Comparison of ENCODE assay signal across 19 mouse cellular contexts in the genomic region with DNA sequence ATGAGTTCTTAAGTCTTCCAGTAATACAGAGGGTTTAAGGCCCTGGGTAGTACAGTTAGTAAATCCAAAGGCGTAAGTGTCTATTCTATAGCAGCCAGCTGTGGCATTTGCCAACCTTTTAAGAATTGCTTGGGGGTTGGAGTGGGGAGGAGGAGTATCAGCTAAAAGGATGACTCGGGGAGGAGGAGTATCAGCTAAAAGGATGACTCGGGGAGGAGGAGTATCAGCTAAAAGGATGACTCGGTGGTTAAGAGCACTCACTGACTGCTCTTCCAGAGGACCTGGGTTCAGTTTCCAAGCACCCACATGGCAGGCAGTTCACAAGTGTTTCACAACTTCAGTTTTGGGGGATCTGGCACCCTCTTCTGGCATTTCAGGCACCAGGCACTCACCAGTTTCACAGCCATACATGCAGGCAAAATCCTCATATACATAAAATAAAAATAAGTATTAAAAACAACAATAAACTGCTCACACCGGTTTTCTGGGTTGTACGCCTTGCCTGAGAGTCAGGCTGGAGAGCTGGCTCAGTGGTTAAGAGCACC. TPM values are rescaled to one million over a fixed set of nuclear protein-coding genes. Genes with fewer than 3 reads are reported as not detected.
DNase-seq lines count a peak whose midpoint lies in the region; ATAC-seq and TF ChIP-seq lines count a peak whose summit lies in the region.
"Had no signal": no experiment of that assay in that cellular context is flagged by ENCODE, and none has a peak within 500 bp of the region (broad histone marks: within the 10 kb centered on the region; RNA-seq: fewer than 3 reads in every experiment).

No protein-coding gene starts in this region.

- no peaks in the 10 kb centered on the region for H3K27me3 ChIP-seq in lung, postnatal 0 days (replicated peaks; ENCODE audit: insufficient read depth, low read length)
- no peaks in the 10 kb centered on the region for H3K27me3 ChIP-seq in stomach, postnatal 0 days (ENCODE audit: control insufficient read depth, insufficient read depth, low read length)
- H3K27me3 ChIP-seq: embryonic facial prominence, embryonic 12.5 days; forebrain, embryonic 12.5 days; midbrain, embryonic 13.5 days had no signal

- peak overlapping the region; percentile 56; the same call in 1 of the 2 replicates for H3K27ac ChIP-seq in gastrocnemius, adult 2 months
- no peak overlapping the region for H3K27ac ChIP-seq in lung, postnatal 0 days (ENCODE audit: low read length)
- H3K27ac ChIP-seq in stomach, postnatal 0 days (replicated peaks): no peak overlapping the region
- H3K27ac ChIP-seq: embryonic facial prominence, embryonic 12.5 days; forebrain, embryonic 12.5 days; midbrain, embryonic 13.5 days had no signal

- no peak for TF ChIP-seq EP300 in lung, postnatal 0 days (IDR thresholded peaks at IDR 0.05)
- TF ChIP-seq EP300 in stomach, postnatal 0 days (optimal IDR thresholded peaks at IDR 0.05): no peak

- no peak for DNase-seq in gastrocnemius, adult 2 months
- no peak for DNase-seq in gastrocnemius, postnatal 25 days
- no peak for DNase-seq in lung, postnatal 0 days (ENCODE audit: low spot score)
- no peak for DNase-seq in lung, postnatal 25 days (ENCODE audit: low spot score)
- no peak for DNase-seq in stomach, postnatal 0 days (ENCODE audit: low spot score)
- DNase-seq in left cerebral cortex, adult 11 months (ENCODE audit: low spot score): no peak
- no peak for DNase-seq in ovary, postnatal 36 days (ENCODE audit: low spot score)
- DNase-seq: cerebellum, adult 2 months; heart, adult 18-20 months; heart, postnatal 14 days; kidney, adult 18-20 months; lung, postnatal 4 days; thymus, postnatal 36 days had no signal

- TF ChIP-seq CTCF in gastrocnemius, adult 2 months (IDR thresholded peaks at IDR 0.05): no peak
- peak; percentile 12; the same call in 1 of the 2 replicates for TF ChIP-seq CTCF in lung, postnatal 0 days (IDR thresholded peaks at IDR 0.05)
- TF ChIP-seq CTCF in stomach, postnatal 0 days (IDR thresholded peaks at IDR 0.05; ENCODE audit: low read depth): peak; percentile 32

- no peak overlapping the region for H3K4me3 ChIP-seq in gastrocnemius, adult 2 months
- H3K4me3 ChIP-seq in lung, postnatal 0 days (ENCODE audit: low read depth, low read length): no peak overlapping the region
- no peak overlapping the region for H3K4me3 ChIP-seq in stomach, postnatal 0 days (ENCODE audit: low read depth, low read length)
- H3K4me3 ChIP-seq: embryonic facial prominence, embryonic 12.5 days; forebrain, embryonic 12.5 days; midbrain, embryonic 13.5 days; myocyte had no signal

- intact Hi-C loops in gastrocnemius, adult 2 months (cut with DNase I): no loop called here

- WGBS in lung, postnatal 0 days: 87% methylated on average over 6 of the region's 6 CpGs
- WGBS in stomach, postnatal 0 days: 87% methylated on average over 6 of the region's 6 CpGs

- H3K36me3 ChIP-seq in lung, postnatal 0 days (ENCODE audit: insufficient read depth, low read length): no peaks in the 10 kb centered on the region
- no peaks in the 10 kb centered on the region for H3K36me3 ChIP-seq in stomach, postnatal 0 days (ENCODE audit: control insufficient read depth, insufficient read depth, low read length)

- ATAC-seq in lung, postnatal 0 days: no peak
- peak; percentile 69 for ATAC-seq in erythroid progenitor cell, adult 5-6 weeks (replicated peaks; ENCODE audit: low FRiP score, poor library complexity, severe bottlenecking)
- no peak for ATAC-seq in stomach, postnatal 0 days (ENCODE audit: low FRiP score, low TSS enrichment)
- ATAC-seq: hindbrain, embryonic 16.5 days; midbrain, embryonic 13.5 days had no signal

- no peaks in the 10 kb centered on the region for H3K9me3 ChIP-seq in lung, postnatal 0 days (ENCODE audit: low read length)
- no peaks in the 10 kb centered on the region for H3K9me3 ChIP-seq in stomach, postnatal 0 days (ENCODE audit: control insufficient read depth, low read length)
- H3K9me3 ChIP-seq: embryonic facial prominence, embryonic 12.5 days; forebrain, embryonic 12.5 days; midbrain, embryonic 13.5 days had no signal

- peaks cover 4% of the 10 kb centered on the region; the same call in 1 of the 2 replicates for H3K4me1 ChIP-seq in lung, postnatal 0 days (ENCODE audit: insufficient read depth, low read depth, low read length)
- H3K4me1 ChIP-seq in stomach, postnatal 0 days (replicated peaks; ENCODE audit: control insufficient read depth, insufficient read depth): no peaks in the 10 kb centered on the region
- H3K4me1 ChIP-seq: embryonic facial prominence, embryonic 12.5 days had no signal

- H3K4me2 ChIP-seq in lung, postnatal 0 days (replicated peaks; ENCODE audit: low read depth, low read length): no peak overlapping the region
- no peak overlapping the region for H3K4me2 ChIP-seq in stomach, postnatal 0 days (replicated peaks; ENCODE audit: low read depth)
- H3K4me2 ChIP-seq: embryonic facial prominence, embryonic 12.5 days; forebrain, embryonic 12.5 days; midbrain, embryonic 13.5 days had no signal

- no peak overlapping the region for H3K9ac ChIP-seq in lung, postnatal 0 days (replicated peaks; ENCODE audit: low read depth)
- no peak overlapping the region for H3K9ac ChIP-seq in stomach, postnatal 0 days (ENCODE audit: low read length)
- H3K9ac ChIP-seq: embryonic facial prominence, embryonic 12.5 days; forebrain, embryonic 12.5 days; midbrain, embryonic 13.5 days had no signal

RNA-seq across cellular contexts. Expression of a gene that starts 8.6 kb away (rescaled TPM):
- 10 to 100 TPM; 54.6 to 57.2 TPM for total RNA-seq in gastrocnemius, adult 2 months (2021)
- total RNA-seq in gastrocnemius, postnatal 25 days (2021): 10 to 100 TPM; 58.2 to 60.9 TPM
- 10.8 and 12.2 TPM in 2 replicates for polyA plus RNA-seq in lung, postnatal 0 days (2015; fragmentation: Nextera tagmentation; extraction: Ambion mirVana)
- 137 and 146 TPM in 2 replicates for total RNA-seq in erythroid progenitor cell, adult 5-6 weeks (2015; ENCODE audit: low replicate concordance)
- total RNA-seq in erythroid progenitor cell, adult 5-6 weeks (2017; ENCODE audit: low replicate concordance): 95.5 and 100 TPM in 2 replicates
- 12.0 and 15.5 TPM in 2 replicates for polyA plus RNA-seq in stomach, postnatal 0 days (2015; fragmentation: Nextera tagmentation; extraction: Ambion mirVana)

RNA-seq across cellular contexts. Expression of a gene that starts 29.3 kb away (rescaled TPM):
- 1 to 10 TPM in 1 of 2 experiments, under 1 TPM in 1; 0.74 to 1.3 TPM for total RNA-seq in gastrocnemius, adult 2 months (2021)
- under 1 TPM; 0.56 to 0.67 TPM for total RNA-seq in gastrocnemius, postnatal 25 days (2021)
- polyA plus RNA-seq in lung, postnatal 0 days (2015; fragmentation: Nextera tagmentation; extraction: Ambion mirVana): 5.2 and 5.5 TPM in 2 replicates
- total RNA-seq in erythroid progenitor cell, adult 5-6 weeks (2015; ENCODE audit: low replicate concordance): 35.0 and 42.3 TPM in 2 replicates
- 17.2 and 18.6 TPM in 2 replicates for total RNA-seq in erythroid progenitor cell, adult 5-6 weeks (2017; ENCODE audit: low replicate concordance)
- 1.8 and 2.0 TPM in 2 replicates for polyA plus RNA-seq in stomach, postnatal 0 days (2015; fragmentation: Nextera tagmentation; extraction: Ambion mirVana)

RNA-seq across cellular contexts. Expression of a gene that starts 37.3 kb away (rescaled TPM):
- 10 to 100 TPM; 44.1 to 48.3 TPM for total RNA-seq in gastrocnemius, adult 2 months (2021)
- total RNA-seq in gastrocnemius, postnatal 25 days (2021): 10 to 100 TPM; 41.6 to 41.8 TPM
- 16.5 and 17.3 TPM in 2 replicates for polyA plus RNA-seq in lung, postnatal 0 days (2015; fragmentation: Nextera tagmentation; extraction: Ambion mirVana)
- total RNA-seq in erythroid progenitor cell, adult 5-6 weeks (2015; ENCODE audit: low replicate concordance): 21.3 and 26.4 TPM in 2 replicates
- 23.0 and 27.2 TPM in 2 replicates for total RNA-seq in erythroid progenitor cell, adult 5-6 weeks (2017; ENCODE audit: low replicate concordance)
- polyA plus RNA-seq in stomach, postnatal 0 days (2015; fragmentation: Nextera tagmentation; extraction: Ambion mirVana): 16.5 and 18.2 TPM in 2 replicates

RNA-seq across cellular contexts. Expression of a gene that starts 37.4 kb away (rescaled TPM):
- total RNA-seq in gastrocnemius, adult 2 months (2021): 1 to 10 TPM; 5.8 to 6.9 TPM
- total RNA-seq in gastrocnemius, postnatal 25 days (2021): 1 to 10 TPM; 3.5 to 5.1 TPM
- 28.3 and 30.3 TPM in 2 replicates for polyA plus RNA-seq in lung, postnatal 0 days (2015; fragmentation: Nextera tagmentation; extraction: Ambion mirVana)
- 1.7 TPM in 1 of 2 replicates, not detected in the other for total RNA-seq in erythroid progenitor cell, adult 5-6 weeks (2015; ENCODE audit: low replicate concordance)
- 1.5 and 5.8 TPM in 2 replicates for total RNA-seq in erythroid progenitor cell, adult 5-6 weeks (2017; ENCODE audit: low replicate concordance)
- 22.5 and 25.5 TPM in 2 replicates for polyA plus RNA-seq in stomach, postnatal 0 days (2015; fragmentation: Nextera tagmentation; extraction: Ambion mirVana)

RNA-seq across cellular contexts. Expression of a gene that starts 45.2 kb away (rescaled TPM):
- 10 to 100 TPM; 28.9 to 35.8 TPM for total RNA-seq in gastrocnemius, adult 2 months (2021)
- 10 to 100 TPM; 27.6 to 28.1 TPM for total RNA-seq in gastrocnemius, postnatal 25 days (2021)
- 60.8 and 71.3 TPM in 2 replicates for polyA plus RNA-seq in lung, postnatal 0 days (2015; fragmentation: Nextera tagmentation; extraction: Ambion mirVana)
- total RNA-seq in erythroid progenitor cell, adult 5-6 weeks (2015; ENCODE audit: low replicate concordance): 6.7 TPM in 1 of 2 replicates, not detected in the other
- total RNA-seq in erythroid progenitor cell, adult 5-6 weeks (2017; ENCODE audit: low replicate concordance): 1.8 and 2.0 TPM in 2 replicates
- 40.7 and 41.0 TPM in 2 replicates for polyA plus RNA-seq in stomach, postnatal 0 days (2015; fragmentation: Nextera tagmentation; extraction: Ambion mirVana)

Comparison
In these comparisons a context has a peak if more than half of its experiments do, and no peak if none do; other contexts are left out.
1. RNA of a gene that starts 29.3 kb away (total RNA-seq): 17.2 to 42.3 TPM in erythroid progenitor cell, adult 5-6 weeks; 0.74 to 1.3 TPM in gastrocnemius, adult 2 months and 0.56 to 0.67 TPM in gastrocnemius, postnatal 25 days; every median in the first group is over 4 times any median in the second.